Mouse (Mus musculus) lung, postnatal 0 days (tissue): ENCODE results near the gene Cdyl. TPM values are rescaled to one million over a fixed set of nuclear protein-coding genes. Genes with fewer than 3 reads are reported as not detected.
A peak's percentile ranks its signal among the peaks of the same experiment; 100 is the strongest.

Experiments
- ATAC-seq: fragments of 200-750 bp; cut with Nextera tagmentation; 2 replicates; pipeline ENCODE4 v1.8.0; 2017; ENCODE audit warnings: moderate library complexity
- DNase-seq: peaks from one replicate; pipeline ENCODE4 v3.0.0-alpha.2; 2016; ENCODE audit warnings: low spot score
- H3K27ac ChIP-seq: fragments of 300-500 bp; sonication (generic); 2 replicates; pipeline ENCODE4 v1.5.1; 2014; ENCODE audit warnings: antibody characterized with exemption, mild to moderate bottlenecking, low read length, mixed read lengths
- H3K27me3 ChIP-seq: fragments of 300-500 bp; sonication (generic); replicated peaks from 2 replicates; pipeline ENCODE4 v1.6.1; 2014; ENCODE audit warnings: low read length, mixed read lengths; ENCODE audit not compliant: insufficient read depth
- H3K36me3 ChIP-seq: fragments of 300-500 bp; sonication (generic); 2 replicates; pipeline ENCODE4 v1.6.1; 2014; ENCODE audit warnings: low read length, mixed read lengths; ENCODE audit not compliant: insufficient read depth
- H3K4me1 ChIP-seq: fragments of 300-500 bp; sonication (generic); 2 replicates; pipeline ENCODE4 v1.6.1; 2014; ENCODE audit warnings: antibody characterized with exemption, low read depth, low read length, mixed read lengths; ENCODE audit not compliant: insufficient read depth
- H3K4me2 ChIP-seq: fragments of 300-500 bp; sonication (generic); replicated peaks from 2 replicates; pipeline ENCODE4 v1.6.1; 2014; ENCODE audit warnings: low read depth, mild to moderate bottlenecking, low read length, moderate library complexity, mixed read lengths
- H3K4me3 ChIP-seq: fragments of 300-500 bp; sonication (generic); 2 replicates; pipeline ENCODE4 v1.5.1; 2014; ENCODE audit warnings: low read depth, low read length
- H3K9ac ChIP-seq: fragments of 300-500 bp; sonication (generic); replicated peaks from 2 replicates; pipeline ENCODE4 v1.6.1; 2014; ENCODE audit warnings: low read depth, mild to moderate bottlenecking
- H3K9me3 ChIP-seq: fragments of 300-500 bp; sonication (generic); 2 replicates; pipeline ENCODE4 v1.6.1; 2016; ENCODE audit warnings: low read length, mixed read lengths
- CTCF ChIP-seq: IDR thresholded peaks from 2 replicates; pipeline ENCODE4 v1.5.1; 2016; ENCODE audit warnings: antibody characterized with exemption, mild to moderate bottlenecking
- EP300 ChIP-seq: IDR thresholded peaks from 2 replicates; pipeline ENCODE4 v1.6.1; 2016; ENCODE audit warnings: antibody characterized with exemption, mild to moderate bottlenecking, control low read depth
- WGBS: fragments of 180-500 bp; shearing (Covaris S2); extraction: QIAGEN DNeasy Blood & Tissue Kit; methylation state at CpG from one replicate; pipeline ENCODE4 v1.1.7; 2014; 5-methylcytosine and 5-hydroxymethylcytosine counted together
- polyA plus RNA-seq: library from polyadenylated mRNA; unstranded; fragments of >200 nt; fragmentation: Nextera tagmentation; extraction: Ambion mirVana; gene quantifications from 2 replicates; pipeline ENCODE4 v1.2.1, GENCODE M21; 2015

Cdyl gene
- polyA plus RNA-seq, 1 experiment from 2014 or later = 9.4 TPM

GRCm38 (mm10) chr13:35652851-35653250 is 6.8 kb upstream of the Cdyl start:
- WGBS = 71% methylated on average over 4 of the region's 4 CpGs
- TF ChIP-seq CTCF (no peak), EP300 (no peak)

DNA sequence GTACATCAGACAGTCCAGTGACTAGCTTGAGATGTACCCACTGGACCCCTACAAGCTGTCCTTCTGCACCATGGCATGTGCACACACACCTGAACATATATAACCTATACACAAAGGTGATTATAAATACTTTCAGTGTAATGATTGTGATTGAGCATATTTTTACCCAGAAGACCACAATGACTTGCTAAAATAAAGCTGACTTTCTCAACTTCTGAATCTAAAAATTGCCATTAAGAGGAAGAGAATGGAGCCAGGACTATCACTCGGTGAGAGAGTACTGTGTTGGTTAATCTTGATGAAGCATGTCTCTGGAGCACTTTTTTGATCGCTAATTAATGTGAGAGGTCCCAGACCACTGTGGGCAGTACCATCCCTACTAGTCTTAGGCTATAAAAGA is 2.8 kb upstream of the Cdyl start:
- no peaks in the 10 kb centered on the region for H3K9me3 ChIP-seq
- no peaks in the 10 kb centered on the region for H3K4me1 ChIP-seq
- 75% methylated on average over 2 of the region's 2 CpGs for WGBS
- no peaks in the 10 kb centered on the region for H3K27me3 ChIP-seq
- H3K4me2 ChIP-seq = no peak overlapping the region
- H3K36me3 ChIP-seq = no peaks in the 10 kb centered on the region
- no peak overlapping the region for H3K27ac ChIP-seq
- no peak for ATAC-seq
- no peak overlapping the region for H3K4me3 ChIP-seq
- TF ChIP-seq EP300 (no peak), CTCF (no peak)
- DNase-seq = no peak
- no peak overlapping the region for H3K9ac ChIP-seq

More at GRCm38 (mm10) chr13:35652851-35653250, 6.8 kb upstream of the Cdyl start:
- ATAC-seq (no peak), DNase-seq (no peak)
- H3K9me3 ChIP-seq = no peaks in the 10 kb centered on the region
- no peaks in the 10 kb centered on the region for H3K27me3 ChIP-seq
- no peak overlapping the region for H3K27ac ChIP-seq
- no peaks in the 10 kb centered on the region for H3K36me3 ChIP-seq
- H3K4me2 ChIP-seq = no peak overlapping the region
- no peaks in the 10 kb centered on the region for H3K4me1 ChIP-seq
- H3K4me3 ChIP-seq = no peak overlapping the region
- no peak overlapping the region for H3K9ac ChIP-seq

GRCm38 (mm10) chr13:35665456-35665855 is 5.8 kb downstream of the Cdyl start:
- WGBS = 74% methylated on average over 3 of the region's 3 CpGs
- H3K9me3 ChIP-seq = no peaks in the 10 kb centered on the region
- no peak overlapping the region for H3K27ac ChIP-seq

DNA sequence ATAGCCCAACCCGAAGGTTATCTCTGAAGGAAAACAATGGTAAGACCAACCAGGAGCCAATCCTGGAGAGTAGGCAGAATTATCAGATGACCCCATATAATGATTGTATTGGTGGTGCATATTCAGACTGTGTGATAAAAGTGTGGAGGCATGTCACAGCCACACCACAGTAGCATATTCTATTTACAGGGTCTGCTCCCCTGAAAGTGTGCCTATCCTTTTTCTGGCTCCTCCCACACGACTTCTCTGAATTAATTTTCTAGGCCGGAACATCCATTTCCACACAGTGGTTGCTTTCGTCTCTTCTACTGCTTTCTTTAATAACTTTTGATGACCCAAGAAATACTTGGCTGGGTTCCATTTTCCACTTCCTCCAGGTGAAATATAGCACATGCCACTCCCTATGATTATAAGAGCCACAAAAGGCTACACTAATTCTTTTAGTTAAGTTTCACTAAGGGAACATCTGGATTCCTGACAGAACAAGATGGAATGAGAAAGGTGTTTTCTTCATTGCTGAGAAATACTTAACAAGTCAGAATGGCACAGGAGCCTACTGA is 10.4 kb downstream of the Cdyl start:
- no peak overlapping the region for H3K27ac ChIP-seq
- TF ChIP-seq CTCF (no peak), EP300 (no peak)
- no peak overlapping the region for H3K9ac ChIP-seq
- 60% methylated on average over 4 of the region's 4 CpGs for WGBS
- no peak overlapping the region for H3K4me3 ChIP-seq
- H3K4me1 ChIP-seq = no peaks in the 10 kb centered on the region
- no peak overlapping the region for H3K4me2 ChIP-seq
- no peaks in the 10 kb centered on the region for H3K27me3 ChIP-seq
- H3K9me3 ChIP-seq = no peaks in the 10 kb centered on the region
- no peak for ATAC-seq
- no peaks in the 10 kb centered on the region for H3K36me3 ChIP-seq
- DNase-seq = peak; percentile 16

More at GRCm38 (mm10) chr13:35665456-35665855, 5.8 kb downstream of the Cdyl start:
- no peaks in the 10 kb centered on the region for H3K27me3 ChIP-seq
- H3K4me3 ChIP-seq = no peak overlapping the region
- DNase-seq (peak; percentile 37), ATAC-seq (peak; percentile 14; the same call in 1 of the 2 replicates)
- TF ChIP-seq CTCF = no peak
- no peak for TF ChIP-seq EP300
- H3K4me2 ChIP-seq = no peak overlapping the region
- no peaks in the 10 kb centered on the region for H3K36me3 ChIP-seq
- no peaks in the 10 kb centered on the region for H3K4me1 ChIP-seq
- no peak overlapping the region for H3K9ac ChIP-seq

GRCm38 (mm10) chr13:35670875-35671274 is 11.2 kb downstream of the Cdyl start:
- Histone ChIP-seq H3K4me3 (no peak overlapping the region), H3K27me3 (no peaks in the 10 kb centered on the region), H3K9ac (no peak overlapping the region), H3K36me3 (no peaks in the 10 kb centered on the region), H3K27ac (no peak overlapping the region), H3K4me2 (no peak overlapping the region), H3K9me3 (no peaks in the 10 kb centered on the region), H3K4me1 (no peaks in the 10 kb centered on the region)
- no peak for ATAC-seq
- 87% methylated on average over 4 of the region's 4 CpGs for WGBS
- no peak for TF ChIP-seq CTCF
- no peak for TF ChIP-seq EP300
- no peak for DNase-seq

DNA sequence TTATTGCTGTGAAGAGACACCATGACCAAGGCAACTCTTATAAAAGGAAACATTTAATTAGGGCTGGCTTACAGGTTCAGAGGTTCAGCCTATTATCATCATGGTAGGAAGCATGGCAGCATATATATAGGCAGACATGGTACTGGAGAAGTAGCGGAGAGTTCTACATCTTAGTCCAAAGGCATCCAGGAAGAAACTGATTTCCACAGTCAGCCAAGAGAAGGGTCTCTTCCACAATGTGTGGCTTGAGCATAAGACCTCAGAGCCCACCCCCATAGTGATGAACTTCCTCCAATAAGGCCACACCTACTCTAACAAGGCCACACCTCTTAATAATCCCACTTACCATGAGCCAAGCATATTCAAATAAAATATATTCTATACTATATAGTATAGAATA is 17.3 kb downstream of the Cdyl start:
- TF ChIP-seq CTCF (no peak), EP300 (no peak)
- H3K4me1 ChIP-seq = no peaks in the 10 kb centered on the region
- H3K36me3 ChIP-seq = no peaks in the 10 kb centered on the region
- H3K27me3 ChIP-seq = no peaks in the 10 kb centered on the region
- H3K4me3 ChIP-seq = no peak overlapping the region
- no peak overlapping the region for H3K27ac ChIP-seq
- no peak for DNase-seq
- ATAC-seq = no peak
- H3K9me3 ChIP-seq = no peaks in the 10 kb centered on the region
- H3K9ac ChIP-seq = no peak overlapping the region
- WGBS = 91% methylated on average over 1 of the region's 1 CpGs
- H3K4me2 ChIP-seq = no peak overlapping the region
